In genomic region chr7:36529504-36530065, GRCm38 (mm10) we compare ENCODE assay signal across 17 mouse cellular contexts.
DNase-seq lines count a peak whose midpoint lies in the region; ATAC-seq and TF ChIP-seq lines count a peak whose summit lies in the region.
"Had no signal": no experiment of that assay in that cellular context is flagged by ENCODE, and none has a peak within 500 bp of the region (broad histone marks: within the 10 kb centered on the region; RNA-seq: fewer than 3 reads in every experiment).

No protein-coding gene starts in this region.

- no peak for TF ChIP-seq POLR2A in brain, embryonic 14.5 days (IDR thresholded peaks at IDR 0.05; ENCODE audit: borderline replicate concordance, extremely low read depth, insufficient read depth, insufficient read length, poor library complexity, severe bottlenecking)

- 61% methylated on average over 15 of the region's 15 CpGs for WGBS in forebrain, embryonic 15.5 days
- 76% methylated on average over 15 of the region's 15 CpGs for WGBS in forebrain, embryonic 12.5 days
- 62% methylated on average over 15 of the region's 15 CpGs for WGBS in midbrain, embryonic 15.5 days
- WGBS in intestine, postnatal 0 days, result 67% methylated on average over 15 of the region's 15 CpGs

- intact Hi-C loops in left cerebral cortex, adult 2 months (cut with DNase I), result no loop called here
- intact Hi-C loops in left cerebral cortex, postnatal 4 days (cut with DNase I), result loop anchor here (10.0 kb wide), 1 partner anchor 455 kb away; no protein-coding TSS in a partner anchor

- H3K9ac ChIP-seq in forebrain, embryonic 15.5 days (replicated peaks), result no peak overlapping the region
- no peak overlapping the region for H3K9ac ChIP-seq in forebrain, embryonic 12.5 days
- H3K9ac ChIP-seq in midbrain, embryonic 15.5 days, result no peak overlapping the region
- H3K9ac ChIP-seq in intestine, postnatal 0 days (ENCODE audit: low read depth, low read length), result no peak overlapping the region
- H3K9ac ChIP-seq: liver, embryonic 13.5 days; lung, embryonic 15.5 days; neural tube, embryonic 12.5 days had no signal

- no peak; the same call in 1 of the 2 replicates for ATAC-seq in forebrain, embryonic 15.5 days (replicated peaks)
- no peak for ATAC-seq in forebrain, embryonic 12.5 days (ENCODE audit: low FRiP score)
- ATAC-seq in midbrain, embryonic 15.5 days (replicated peaks), result no peak
- no peak for ATAC-seq in intestine, postnatal 0 days
- ATAC-seq: inflammation-experienced regulatory T-cells, adult 6 months had no signal

- H3K4me2 ChIP-seq in forebrain, embryonic 15.5 days (replicated peaks), result no peak overlapping the region
- no peak overlapping the region for H3K4me2 ChIP-seq in forebrain, embryonic 12.5 days
- no peak overlapping the region for H3K4me2 ChIP-seq in midbrain, embryonic 15.5 days
- H3K4me2 ChIP-seq in intestine, postnatal 0 days (replicated peaks; ENCODE audit: low read depth), result no peak overlapping the region
- H3K4me2 ChIP-seq: liver, embryonic 13.5 days; lung, embryonic 15.5 days; neural tube, embryonic 12.5 days had no signal

- H3K4me3 ChIP-seq in forebrain, embryonic 15.5 days, result no peak overlapping the region
- H3K4me3 ChIP-seq in forebrain, embryonic 12.5 days (replicated peaks), result no peak overlapping the region
- H3K4me3 ChIP-seq in left cerebral cortex, adult 2 months, result peak overlapping the region; percentile 9
- no peak overlapping the region for H3K4me3 ChIP-seq in midbrain, embryonic 15.5 days
- H3K4me3 ChIP-seq in intestine, postnatal 0 days (ENCODE audit: low read depth, low read length), result no peak overlapping the region
- H3K4me3 ChIP-seq: liver, embryonic 13.5 days; lung, embryonic 15.5 days; neural tube, embryonic 12.5 days had no signal

- H3K4me1 ChIP-seq in forebrain, embryonic 15.5 days, result peaks cover 8% of the 10 kb centered on the region
- peaks cover 6% of the 10 kb centered on the region for H3K4me1 ChIP-seq in forebrain, embryonic 12.5 days
- H3K4me1 ChIP-seq in midbrain, embryonic 15.5 days, result no peaks in the 10 kb centered on the region; the same call in 1 of the 2 replicates
- H3K4me1 ChIP-seq in intestine, postnatal 0 days (replicated peaks; ENCODE audit: control insufficient read depth, insufficient read depth, low read length), result no peaks in the 10 kb centered on the region
- H3K4me1 ChIP-seq: liver, embryonic 13.5 days; lung, embryonic 15.5 days had no signal

- H3K27ac ChIP-seq in forebrain, embryonic 15.5 days (replicated peaks), result peak overlapping the region; percentile 65
- H3K27ac ChIP-seq in forebrain, embryonic 12.5 days, result no peak overlapping the region
- no peak overlapping the region for H3K27ac ChIP-seq in left cerebral cortex, adult 2 months
- H3K27ac ChIP-seq in midbrain, embryonic 15.5 days, result peak overlapping the region; percentile 45; the same call in 1 of the 2 replicates
- H3K27ac ChIP-seq in intestine, postnatal 0 days (ENCODE audit: low read depth, low read length), result no peak overlapping the region
- H3K27ac ChIP-seq: liver, embryonic 13.5 days; lung, embryonic 15.5 days; macrophage; neural tube, embryonic 12.5 days had no signal

- no peaks in the 10 kb centered on the region for H3K27me3 ChIP-seq in forebrain, embryonic 15.5 days
- no peaks in the 10 kb centered on the region for H3K27me3 ChIP-seq in forebrain, embryonic 12.5 days
- H3K27me3 ChIP-seq in midbrain, embryonic 15.5 days (replicated peaks), result no peaks in the 10 kb centered on the region
- H3K27me3 ChIP-seq in intestine, postnatal 0 days (replicated peaks; ENCODE audit: control insufficient read depth, insufficient read depth, low read length), result no peaks in the 10 kb centered on the region
- H3K27me3 ChIP-seq: CH12.LX; liver, embryonic 13.5 days; lung, embryonic 15.5 days; neural tube, embryonic 12.5 days had no signal

- H3K9me3 ChIP-seq in forebrain, embryonic 15.5 days, result no peaks in the 10 kb centered on the region
- H3K9me3 ChIP-seq in forebrain, embryonic 12.5 days, result no peaks in the 10 kb centered on the region
- no peaks in the 10 kb centered on the region for H3K9me3 ChIP-seq in midbrain, embryonic 15.5 days
- H3K9me3 ChIP-seq in intestine, postnatal 0 days (ENCODE audit: control insufficient read depth), result no peaks in the 10 kb centered on the region
- H3K9me3 ChIP-seq: liver, embryonic 13.5 days; lung, embryonic 15.5 days; neural tube, embryonic 12.5 days had no signal

- no peak for TF ChIP-seq CTCF in left cerebral cortex, adult 2 months (IDR thresholded peaks at IDR 0.05)
- TF ChIP-seq CTCF in brain, embryonic 14.5 days (IDR thresholded peaks at IDR 0.05; ENCODE audit: borderline replicate concordance, extremely low read depth, insufficient read depth, insufficient read length), result no peak
- TF ChIP-seq CTCF in intestine, postnatal 0 days (IDR thresholded peaks at IDR 0.05; ENCODE audit: low read depth), result no peak

- no peaks in the 10 kb centered on the region for H3K36me3 ChIP-seq in forebrain, embryonic 15.5 days
- H3K36me3 ChIP-seq in forebrain, embryonic 12.5 days (replicated peaks), result no peaks in the 10 kb centered on the region
- H3K36me3 ChIP-seq in midbrain, embryonic 15.5 days (replicated peaks), result no peaks in the 10 kb centered on the region
- H3K36me3 ChIP-seq in intestine, postnatal 0 days (ENCODE audit: control insufficient read depth, insufficient read depth), result no peaks in the 10 kb centered on the region
- H3K36me3 ChIP-seq: liver, embryonic 13.5 days; lung, embryonic 15.5 days; neural tube, embryonic 12.5 days had no signal

- no peak for DNase-seq in left cerebral cortex, adult 2 months (ENCODE audit: extremely low spot score in 1 of 2, low spot score in 2 of 2)
- no peak for DNase-seq in left cerebral cortex, postnatal 4 days
- DNase-seq in brain, embryonic 14.5 days (ENCODE audit: low read depth), result peak; percentile 32
- DNase-seq in gastrocnemius, postnatal 25 days, result no peak
- DNase-seq: cerebellum, adult 11-12 months; cerebellum, postnatal 25 days; gastrocnemius, postnatal 10 days; liver, embryonic 13.5 days had no signal

Comparison
In these comparisons a context has a peak if more than half of its experiments do, and no peak if none do; other contexts are left out.
1. H3K27ac ChIP-seq: peak in forebrain, embryonic 15.5 days (single experiment) and midbrain, embryonic 15.5 days (single experiment); none in forebrain, embryonic 12.5 days (single experiment), left cerebral cortex, adult 2 months (single experiment) and intestine, postnatal 0 days (single experiment).